Mouse (Mus musculus) liver, postnatal 0 days (tissue): ENCODE measurements around the gene Tmem106a. TPM values are rescaled to one million over a fixed set of nuclear protein-coding genes. Genes with fewer than 3 reads are reported as not detected.
"Not testable (repeated sequence)": the region's sequence is repeated elsewhere in the genome, so short reads cannot be mapped to it uniquely, and the experiment has no call there.

Experiments
- ATAC-seq: fragments of 200-750 bp; cut with Nextera tagmentation; 2 replicates; pipeline ENCODE4 v1.8.0; 2017; ENCODE audit warnings: mild to moderate bottlenecking, moderate library complexity
- DNase-seq: peaks from one replicate; pipeline ENCODE4 v3.0.0-alpha.2; 2016
- H3K27ac ChIP-seq: fragments of 300-500 bp; sonication (generic); 2 replicates; pipeline ENCODE4 v1.5.1; 2014; ENCODE audit warnings: antibody characterized with exemption, moderate library complexity, mild to moderate bottlenecking, low read depth
- H3K27me3 ChIP-seq: fragments of 300-500 bp; sonication (generic); 2 replicates; pipeline ENCODE4 v1.6.1; 2014; ENCODE audit warnings: low read length, control low read depth, mixed read lengths; ENCODE audit not compliant: insufficient read depth
- H3K36me3 ChIP-seq: fragments of 300-500 bp; sonication (generic); replicated peaks from 2 replicates; pipeline ENCODE4 v1.6.1; 2014; ENCODE audit warnings: mild to moderate bottlenecking, control low read depth, low read length, moderate library complexity, mixed read lengths; ENCODE audit not compliant: insufficient read depth
- H3K4me1 ChIP-seq: fragments of 300-500 bp; sonication (generic); 2 replicates; pipeline ENCODE4 v1.6.1; 2014; ENCODE audit warnings: antibody characterized with exemption, mild to moderate bottlenecking, control low read depth; ENCODE audit not compliant: insufficient read depth
- H3K4me2 ChIP-seq: fragments of 300-500 bp; sonication (generic); 2 replicates; pipeline ENCODE4 v1.6.1; 2014; ENCODE audit warnings: low read depth, mild to moderate bottlenecking, low read length, moderate library complexity, mixed read lengths
- H3K4me3 ChIP-seq: fragments of 300-500 bp; sonication (generic); 2 replicates; pipeline ENCODE4 v1.5.1; 2014; ENCODE audit warnings: low read depth, low read length
- H3K9ac ChIP-seq: fragments of 300-500 bp; sonication (generic); replicated peaks from 2 replicates; pipeline ENCODE4 v1.6.1; 2014; ENCODE audit warnings: mild to moderate bottlenecking, moderate library complexity
- H3K9me3 ChIP-seq: fragments of 300-500 bp; sonication (generic); 2 replicates; pipeline ENCODE4 v1.6.1; 2016; ENCODE audit warnings: mild to moderate bottlenecking, control low read depth, low read length, mixed read lengths
- CTCF ChIP-seq: sonication (generic); IDR thresholded peaks from 2 replicates; pipeline ENCODE4 v1.5.1; 2016; ENCODE audit warnings: antibody characterized with exemption, low read depth
- EP300 ChIP-seq: IDR thresholded peaks from 2 replicates; pipeline ENCODE4 v1.6.1; 2016; ENCODE audit warnings: antibody characterized with exemption, low read depth, mild to moderate bottlenecking
- WGBS: fragments of 180-500 bp; shearing (Covaris S2); extraction: QIAGEN DNeasy Blood & Tissue Kit; methylation state at CpG from one replicate; pipeline ENCODE4 v1.1.7; 2014; ENCODE audit not compliant: insufficient replicate concordance; 5-methylcytosine and 5-hydroxymethylcytosine counted together
- polyA plus RNA-seq: library from polyadenylated mRNA; unstranded; fragments of >200 nt; fragmentation: Nextera tagmentation; extraction: Ambion mirVana; gene quantifications from 2 replicates; pipeline ENCODE4 v1.2.1, GENCODE M21; 2015

The Tmem106a gene
- polyA plus RNA-seq, 1 experiment from 2014 or later, result 10.8 TPM

- ATAC-seq, result no peak
- H3K4me3 ChIP-seq, result no peak overlapping the region
- 83% methylated on average over 7 of the region's 7 CpGs for WGBS
- peaks cover 6% of the 10 kb centered on the region; the same call in 1 of the 2 replicates for H3K4me1 ChIP-seq
- H3K9me3 ChIP-seq, result no peaks in the 10 kb centered on the region
- TF ChIP-seq EP300, result no peak
- no peak for TF ChIP-seq CTCF
- peaks cover 27% of the 10 kb centered on the region for H3K36me3 ChIP-seq
- H3K4me2 ChIP-seq, result no peak overlapping the region
- H3K27me3 ChIP-seq, result no peaks in the 10 kb centered on the region
- no peak overlapping the region for H3K9ac ChIP-seq
- H3K27ac ChIP-seq, result no peak overlapping the region
- DNase-seq, result no peak
Observed at GRCm38 (mm10) chr11:101588868-101589267, 6.8 kb downstream of the Tmem106a start.

DNA sequence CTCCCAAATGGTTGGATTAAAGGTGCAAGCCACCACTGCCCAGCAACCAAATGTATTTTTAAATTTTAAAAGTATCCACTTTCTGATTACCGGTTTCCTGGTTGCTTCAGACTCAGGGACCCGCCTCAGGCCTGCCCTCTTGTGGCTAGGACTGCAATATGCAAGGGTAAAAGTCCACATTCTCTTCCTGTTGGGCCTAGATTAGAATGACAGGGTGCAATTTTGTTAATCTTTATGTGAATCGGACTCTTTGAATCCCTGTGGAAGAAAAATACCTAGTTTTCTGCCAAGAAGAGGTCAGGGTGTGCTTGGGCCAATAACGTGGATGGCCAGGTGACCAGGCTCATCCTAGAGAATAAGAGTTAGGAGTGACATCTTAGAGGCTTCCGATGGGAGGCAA, 7.4 kb downstream of the Tmem106a start:
- H3K4me1 ChIP-seq, result peaks cover 6% of the 10 kb centered on the region; the same call in 1 of the 2 replicates
- peaks cover 27% of the 10 kb centered on the region for H3K36me3 ChIP-seq
- no peaks in the 10 kb centered on the region for H3K9me3 ChIP-seq
- no peak overlapping the region for H3K27ac ChIP-seq
- no peak overlapping the region for H3K9ac ChIP-seq
- peak; percentile 81 for DNase-seq
- peak; percentile 67 for ATAC-seq
- H3K4me2 ChIP-seq, result no peak overlapping the region
- H3K4me3 ChIP-seq, result no peak overlapping the region
- H3K27me3 ChIP-seq, result no peaks in the 10 kb centered on the region
- WGBS, result 30% methylated on average over 5 of the region's 5 CpGs
- TF ChIP-seq EP300, result no peak
- peak; percentile 88 for TF ChIP-seq CTCF

GRCm38 (mm10) chr11:101589989-101590624, 8.1 kb downstream of the Tmem106a start:
- no peaks in the 10 kb centered on the region for H3K9me3 ChIP-seq
- no peak overlapping the region for H3K4me2 ChIP-seq
- peaks cover 27% of the 10 kb centered on the region for H3K36me3 ChIP-seq
- H3K4me3 ChIP-seq, result no peak overlapping the region
- H3K27ac ChIP-seq, result no peak overlapping the region
- peaks cover 6% of the 10 kb centered on the region; the same call in 1 of the 2 replicates for H3K4me1 ChIP-seq
- ATAC-seq (no peak), DNase-seq (no peak)
- 68% methylated on average over 12 of the region's 12 CpGs for WGBS
- H3K9ac ChIP-seq, result no peak overlapping the region
- TF ChIP-seq CTCF (no peak), EP300 (no peak)
- no peaks in the 10 kb centered on the region for H3K27me3 ChIP-seq

DNA sequence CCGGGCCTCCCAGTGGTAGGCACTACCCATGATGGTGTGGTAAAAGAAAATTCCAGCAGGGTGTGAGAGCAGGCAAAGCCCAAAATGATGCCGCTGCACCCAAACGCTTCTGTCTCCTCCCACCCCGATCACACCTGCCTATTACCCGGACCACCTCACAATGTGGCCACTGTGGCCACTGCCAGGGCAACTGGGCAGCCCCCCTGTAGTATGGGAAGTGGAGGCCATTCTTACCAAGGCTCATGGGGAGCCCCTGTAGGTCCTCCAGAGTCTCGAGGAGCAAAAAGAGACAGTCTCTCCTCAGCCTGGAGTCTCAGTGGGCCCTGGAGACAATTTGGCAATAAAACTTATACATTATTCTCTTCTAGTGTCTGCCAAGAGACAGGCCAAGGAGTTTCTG, 17.1 kb downstream of the Tmem106a start, which contains the start of gene Gm11634:
TSS of gene Gm11634 (minus strand) at position 101 of the 400 bp plus-strand sequence.
- TF ChIP-seq EP300, result no peak
- no peak for TF ChIP-seq CTCF
- Histone ChIP-seq H3K4me3 (no peak within 1 kb of the TSS), H3K9me3 (no peaks in the 10 kb centered on the region), H3K36me3 (no peaks in the 10 kb centered on the region), H3K9ac (no peak within 1 kb of the TSS), H3K4me2 (no peak within 1 kb of the TSS), H3K4me1 (no peaks in the 10 kb centered on the region), H3K27ac (no peak within 1 kb of the TSS), H3K27me3 (no peaks in the 10 kb centered on the region)
- DNase-seq (no peak), ATAC-seq (no peak)
- WGBS, result 67% methylated on average over 6 of the region's 6 CpGs

DNA sequence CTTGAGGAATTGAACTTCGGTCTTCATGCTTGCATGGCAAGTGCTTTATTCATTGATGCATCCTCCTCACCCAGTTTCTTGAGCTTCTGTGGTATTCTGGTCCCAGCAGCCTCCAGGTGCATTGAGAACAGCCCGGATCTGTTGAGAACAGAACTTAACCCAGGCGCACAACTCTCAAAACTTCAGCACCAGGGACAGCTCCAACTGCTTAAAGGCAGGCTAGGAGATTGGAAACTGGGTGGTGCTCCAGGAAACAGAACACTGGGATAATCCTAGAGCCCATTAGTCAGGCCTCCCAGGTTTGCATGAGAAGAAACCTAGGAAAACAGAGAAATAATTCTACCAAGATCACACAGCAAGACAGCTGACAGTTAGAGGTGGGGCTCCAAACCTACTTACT, 20.4 kb downstream of the Tmem106a start:
- TF ChIP-seq CTCF (no peak), EP300 (no peak)
- DNase-seq (peak; percentile 71), ATAC-seq (no peak)
- Histone ChIP-seq H3K36me3 (no peaks in the 10 kb centered on the region), H3K27me3 (no peaks in the 10 kb centered on the region), H3K9ac (no peak overlapping the region), H3K4me1 (peaks cover 3% of the 10 kb centered on the region; the same call in 1 of the 2 replicates), H3K4me2 (no peak overlapping the region), H3K9me3 (no peaks in the 10 kb centered on the region), H3K4me3 (no peak overlapping the region), H3K27ac (no peak overlapping the region)
- WGBS, result 8% methylated on average over 3 of the region's 3 CpGs

DNA sequence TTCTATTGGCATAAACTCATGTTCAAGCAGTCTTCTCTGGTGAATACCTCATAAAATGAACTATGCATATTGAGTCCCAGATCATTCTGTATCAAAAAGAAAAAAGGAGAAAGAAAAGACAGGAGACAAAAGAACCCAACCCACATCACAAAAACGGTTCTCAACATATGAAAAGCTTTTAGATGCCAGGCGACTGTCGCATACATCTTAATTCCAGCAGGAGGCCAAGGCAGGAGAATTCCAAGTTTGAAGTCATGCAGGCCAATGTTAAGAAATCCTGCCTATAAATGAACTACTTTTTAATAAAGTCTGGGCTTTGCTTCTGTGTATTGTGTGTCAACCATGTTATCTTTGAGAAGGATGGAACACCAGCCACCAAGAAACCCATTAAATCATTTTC, 22.1 kb downstream of the Tmem106a start:
- no peaks in the 10 kb centered on the region for H3K9me3 ChIP-seq
- no peak for TF ChIP-seq EP300
- no peak for TF ChIP-seq CTCF
- peak overlapping the region; percentile 65 for H3K4me2 ChIP-seq
- 13% methylated on average over 3 of the region's 3 CpGs for WGBS
- no peaks in the 10 kb centered on the region for H3K27me3 ChIP-seq
- H3K9ac ChIP-seq, result no peak overlapping the region
- ATAC-seq (no peak), DNase-seq (no peak)
- H3K4me1 ChIP-seq, result peaks cover 3% of the 10 kb centered on the region; the same call in 1 of the 2 replicates
- H3K4me3 ChIP-seq, result no peak overlapping the region
- no peaks in the 10 kb centered on the region for H3K36me3 ChIP-seq
- no peak overlapping the region for H3K27ac ChIP-seq

- not testable (repeated sequence) for H3K36me3 ChIP-seq, H3K27me3 ChIP-seq, H3K9me3 ChIP-seq, H3K4me1 ChIP-seq, H3K9ac ChIP-seq
- WGBS, result under 1% methylated on average over 29 of the region's 30 CpGs
- peak; percentile 88 for DNase-seq
- peak overlapping the region; percentile 62; the same call in 1 of the 2 replicates for H3K27ac ChIP-seq
- ATAC-seq, result peak; percentile 85
- H3K4me3 ChIP-seq, result peak overlapping the region; percentile 31; the same call in 1 of the 2 replicates
- H3K4me2 ChIP-seq, result peak overlapping the region; percentile 65
Observed at GRCm38 (mm10) chr11:101604531-101605453, 22.8 kb downstream of the Tmem106a start.

DNA sequence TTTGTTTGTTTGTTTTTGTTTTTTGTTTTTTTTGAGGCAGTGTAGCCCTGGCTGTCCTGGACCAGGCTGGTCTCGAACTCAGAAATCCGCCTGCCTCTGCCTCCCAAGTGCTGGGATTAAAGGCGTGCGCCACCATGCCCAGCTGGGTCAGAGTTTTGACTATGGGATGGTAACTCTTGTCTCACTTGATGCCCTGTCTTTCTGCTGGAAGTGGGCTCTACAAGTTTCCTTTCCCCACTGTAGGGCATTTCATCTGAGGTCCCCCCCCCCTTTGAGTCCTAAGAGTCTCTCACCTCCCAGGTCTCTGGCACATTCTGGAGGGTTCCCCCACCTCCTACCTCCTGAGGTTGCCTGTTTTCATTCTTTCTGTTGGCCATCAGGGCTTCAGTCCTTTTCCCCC, 25.1 kb downstream of the Tmem106a start:
- not testable (repeated sequence) for DNase-seq, ATAC-seq, H3K4me3 ChIP-seq, H3K27me3 ChIP-seq, H3K9me3 ChIP-seq, H3K9ac ChIP-seq, H3K36me3 ChIP-seq, H3K4me1 ChIP-seq, H3K27ac ChIP-seq, H3K4me2 ChIP-seq
- WGBS, result 81% methylated on average over 4 of the region's 4 CpGs
